Mouse (Mus musculus): ENCODE data around the gene Atp6v0a4. TPM values are rescaled to one million over a fixed set of nuclear protein-coding genes. Genes with fewer than 3 reads are reported as not detected.

The Atp6v0a4 gene
- total and polyA plus RNA-seq, 2 experiments from 2014 or later: 0.29 to 0.42 TPM

GRCm38 (mm10) chr6:38145463-38146065 is 21.2 kb upstream of the Atp6v0a4 start:
- Histone ChIP-seq H3K9ac (replicated peaks; ENCODE audit: low read length) (no peak overlapping the region), H3K27ac (no peak overlapping the region), H3K4me1 (ENCODE audit: insufficient read depth, low read length) (0 out of 2 replicates have a peak, but pooled peaks cover 3% of the 10 kb centered on the region), H3K4me2 (ENCODE audit: low read depth, low read length) (no peak overlapping the region), H3K36me3 (ENCODE audit: insufficient read depth, low read length) (peaks cover 40% of the 10 kb centered on the region; the same call in 1 of the 2 replicates), H3K4me3 (ENCODE audit: low read length) (no peak overlapping the region), H3K9me3 (ENCODE audit: low read length) (no peaks in the 10 kb centered on the region), H3K27me3 (ENCODE audit: insufficient read depth, low read length) (no peaks in the 10 kb centered on the region)
- no peak for DNase-seq (ENCODE audit: low spot score)
- no peak for TF ChIP-seq CTCF (IDR thresholded peaks at IDR 0.05; ENCODE audit: low read depth)
- no peak for ATAC-seq
- 62% methylated on average over 8 of the region's 8 CpGs for WGBS

- Histone ChIP-seq H3K9ac (replicated peaks; ENCODE audit: low read length) (no peak overlapping the region), H3K4me2 (ENCODE audit: low read depth, low read length) (no peak overlapping the region), H3K27ac (no peak overlapping the region), H3K36me3 (ENCODE audit: insufficient read depth, low read length) (peaks cover 40% of the 10 kb centered on the region; the same call in 1 of the 2 replicates), H3K4me3 (ENCODE audit: low read length) (no peak overlapping the region), H3K4me1 (ENCODE audit: insufficient read depth, low read length) (0 out of 2 replicates have a peak, but pooled peaks cover 3% of the 10 kb centered on the region), H3K9me3 (ENCODE audit: low read length) (no peaks in the 10 kb centered on the region), H3K27me3 (ENCODE audit: insufficient read depth, low read length) (no peaks in the 10 kb centered on the region)
- no peak for TF ChIP-seq CTCF (IDR thresholded peaks at IDR 0.05; ENCODE audit: low read depth)
- peak; percentile 26 for DNase-seq (ENCODE audit: low spot score)
- ATAC-seq: no peak
- WGBS: 52% methylated on average over 9 of the region's 9 CpGs
These were observed 20.0 kb upstream of the Atp6v0a4 start for GRCm38 (mm10) chr6:38144161-38144998.

- Histone ChIP-seq H3K9ac (replicated peaks; ENCODE audit: low read length) (no peak overlapping the region), H3K4me1 (ENCODE audit: insufficient read depth, low read length) (0 out of 2 replicates have a peak, but pooled peaks cover 3% of the 10 kb centered on the region), H3K4me3 (ENCODE audit: low read length) (no peak overlapping the region), H3K27me3 (ENCODE audit: insufficient read depth, low read length) (no peaks in the 10 kb centered on the region), H3K9me3 (ENCODE audit: low read length) (no peaks in the 10 kb centered on the region), H3K36me3 (ENCODE audit: insufficient read depth, low read length) (peaks cover 24% of the 10 kb centered on the region), H3K27ac (no peak overlapping the region), H3K4me2 (ENCODE audit: low read depth, low read length) (no peak overlapping the region)
- WGBS: 91% methylated on average over 9 of the region's 9 CpGs
- no peak for ATAC-seq
- no peak for DNase-seq (ENCODE audit: low spot score)
- no peak for TF ChIP-seq CTCF (IDR thresholded peaks at IDR 0.05; ENCODE audit: low read depth)
These were observed 16.0 kb upstream of the Atp6v0a4 start for GRCm38 (mm10) chr6:38140402-38140801.

DNA sequence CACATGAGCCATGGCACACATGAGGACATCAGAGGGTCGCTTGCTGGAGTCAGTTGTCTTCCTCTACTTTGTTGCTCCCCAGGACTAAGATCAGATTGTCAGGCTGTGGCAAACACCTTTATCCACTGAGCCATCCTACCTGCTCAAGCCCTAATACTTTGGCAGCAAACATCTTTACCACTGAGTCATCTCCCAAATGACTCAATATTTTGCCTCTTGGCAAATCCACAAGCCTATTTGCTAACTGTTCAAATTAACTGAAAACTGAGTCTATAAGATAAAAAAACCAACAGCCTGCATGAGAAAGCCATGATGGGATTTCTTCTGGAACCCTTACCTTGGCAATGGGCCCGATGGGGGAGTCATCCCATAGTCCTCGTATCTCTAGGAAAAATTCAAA is 14.7 kb upstream of the Atp6v0a4 start:
- Histone ChIP-seq H3K9ac (replicated peaks; ENCODE audit: low read length) (no peak overlapping the region), H3K27me3 (ENCODE audit: insufficient read depth, low read length) (no peaks in the 10 kb centered on the region), H3K36me3 (ENCODE audit: insufficient read depth, low read length) (peaks cover 24% of the 10 kb centered on the region), H3K27ac (no peak overlapping the region), H3K4me2 (ENCODE audit: low read depth, low read length) (no peak overlapping the region), H3K4me1 (ENCODE audit: insufficient read depth, low read length) (0 out of 2 replicates have a peak, but pooled peaks cover under 1% of the 10 kb centered on the region), H3K4me3 (ENCODE audit: low read length) (no peak overlapping the region), H3K9me3 (ENCODE audit: low read length) (no peaks in the 10 kb centered on the region)
- TF ChIP-seq CTCF (IDR thresholded peaks at IDR 0.05; ENCODE audit: low read depth): no peak
- DNase-seq (ENCODE audit: low spot score) (no peak), ATAC-seq (no peak)
- WGBS: 89% methylated on average over 3 of the region's 3 CpGs

DNA sequence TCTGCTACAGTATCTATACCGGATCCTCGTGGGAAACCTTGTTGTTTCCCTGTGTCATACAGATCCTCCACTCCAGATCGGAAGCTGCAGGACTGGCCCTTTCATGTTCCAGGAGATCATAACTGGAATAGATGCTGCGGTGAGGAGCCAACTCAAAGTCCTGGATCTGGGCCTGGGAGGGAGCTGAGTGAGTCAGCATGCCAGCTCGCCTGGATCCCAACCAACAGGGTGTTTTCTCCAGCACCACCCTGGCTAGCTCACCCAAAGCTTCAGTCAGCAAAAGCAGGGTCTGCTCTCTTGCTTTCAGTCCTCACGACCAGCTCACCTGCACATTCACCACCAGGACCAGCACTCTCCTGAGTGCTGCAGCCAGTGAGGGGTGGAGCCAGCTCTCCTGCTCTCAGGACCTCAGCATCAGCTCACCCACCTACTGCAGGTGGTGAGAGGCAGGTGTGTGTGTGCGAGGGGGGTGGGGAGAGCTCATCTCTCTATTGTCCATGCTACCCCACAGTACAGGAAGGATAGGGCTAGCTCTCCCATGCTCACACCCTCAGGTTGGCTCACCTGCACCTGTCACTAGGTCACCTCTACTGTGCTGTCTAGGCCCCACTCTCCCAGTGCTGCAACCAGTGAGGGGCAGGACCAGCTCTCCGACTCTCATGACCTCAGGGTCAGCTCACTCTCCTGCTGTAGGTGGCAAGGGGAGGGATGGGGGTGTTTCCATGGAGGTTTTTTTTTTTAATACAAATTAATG is 10.6 kb upstream of the Atp6v0a4 start:
- no peak overlapping the region for H3K27ac ChIP-seq
- H3K27me3 ChIP-seq (ENCODE audit: insufficient read depth, low read length): no peaks in the 10 kb centered on the region
- TF ChIP-seq CTCF (IDR thresholded peaks at IDR 0.05; ENCODE audit: low read depth): no peak
- H3K36me3 ChIP-seq (ENCODE audit: insufficient read depth, low read length): peaks cover 11% of the 10 kb centered on the region
- no peaks in the 10 kb centered on the region for H3K9me3 ChIP-seq (ENCODE audit: low read length)
- no peak overlapping the region for H3K4me3 ChIP-seq (ENCODE audit: low read length)
- 78% methylated on average over 8 of the region's 8 CpGs for WGBS
- no peak overlapping the region for H3K9ac ChIP-seq (replicated peaks; ENCODE audit: low read length)
- no peaks in the 10 kb centered on the region for H3K4me1 ChIP-seq (ENCODE audit: insufficient read depth, low read length)
- H3K4me2 ChIP-seq (ENCODE audit: low read depth, low read length): no peak overlapping the region
- ATAC-seq (no peak), DNase-seq (ENCODE audit: low spot score) (no peak)

- H3K9ac ChIP-seq (replicated peaks; ENCODE audit: low read length): no peak overlapping the region
- no peak overlapping the region for H3K4me2 ChIP-seq (ENCODE audit: low read depth, low read length)
- no peak overlapping the region for H3K27ac ChIP-seq
- TF ChIP-seq CTCF (IDR thresholded peaks at IDR 0.05; ENCODE audit: low read depth): no peak
- no peaks in the 10 kb centered on the region for H3K4me1 ChIP-seq (ENCODE audit: insufficient read depth, low read length)
- ATAC-seq (0 out of 2 replicates have a peak, but pooled peaks have one; percentile 27), DNase-seq (ENCODE audit: low spot score) (peak; percentile 45)
- peaks cover 25% of the 10 kb centered on the region; the same call in 1 of the 2 replicates for H3K36me3 ChIP-seq (ENCODE audit: insufficient read depth, low read length)
- 54% methylated on average over 4 of the region's 4 CpGs for WGBS
- H3K9me3 ChIP-seq (ENCODE audit: low read length): no peaks in the 10 kb centered on the region
- H3K4me3 ChIP-seq (ENCODE audit: low read length): no peak overlapping the region
- H3K27me3 ChIP-seq (ENCODE audit: insufficient read depth, low read length): no peaks in the 10 kb centered on the region
These were observed 7.4 kb upstream of the Atp6v0a4 start for GRCm38 (mm10) chr6:38131801-38132231.

Measured in hindbrain, postnatal 0 days (tissue).